Mouse (Mus musculus): ENCODE measurements around the gene Tmed8.
"Not testable (repeated sequence)": the region's sequence is repeated elsewhere in the genome, so short reads cannot be mapped to it uniquely, and the experiment has no call there.

Tmed8 gene

GRCm38 (mm10) chr12:87158099-87158498 lies 42.2 kb downstream of the Tmed8 start:
- DNase-seq: peak in 1 of 2 experiments; percentile 11

GRCm38 (mm10) chr12:87157361-87157760 lies 42.9 kb downstream of the Tmed8 start:
- peak; percentile 45 to 66 for DNase-seq

- not testable (repeated sequence) for DNase-seq
These were observed 45.8 kb downstream of the Tmed8 start for GRCm38 (mm10) chr12:87154448-87154847.

GRCm38 (mm10) chr12:87149471-87149870 lies 50.8 kb downstream of the Tmed8 start:
- no peak for DNase-seq

GRCm38 (mm10) chr12:87148136-87148535 lies 52.1 kb downstream of the Tmed8 start:
- peak; percentile 55 to 72 for DNase-seq

- DNase-seq: peak; percentile 90 to 95
These were observed 52.7 kb downstream of the Tmed8 start, which contains the start of gene Pomt2 for GRCm38 (mm10) chr12:87147395-87148089. Gene Pomt2 (minus strand): TSS chr12:87147968.

GRCm38 (mm10) chr12:87146966-87147365 lies 53.3 kb downstream of the Tmed8 start, which contains the start of gene Gstz1:
Gene Gstz1 (plus strand): TSS chr12:87147165.
- DNase-seq: peak; percentile 92 to 95

- no peak for DNase-seq
These were observed 58.1 kb downstream of the Tmed8 start for GRCm38 (mm10) chr12:87142156-87142555.

- DNase-seq: no peak
These were observed 61.5 kb downstream of the Tmed8 start for GRCm38 (mm10) chr12:87138768-87139167.

GRCm38 (mm10) chr12:87138342-87138701 lies 61.9 kb downstream of the Tmed8 start:
- no peak for DNase-seq

GRCm38 (mm10) chr12:87137439-87138341 lies 62.6 kb downstream of the Tmed8 start:
- DNase-seq: no peak

GRCm38 (mm10) chr12:87132784-87133183 lies 67.5 kb downstream of the Tmed8 start:
- no peak for DNase-seq

GRCm38 (mm10) chr12:87132210-87132609 lies 68.0 kb downstream of the Tmed8 start:
- DNase-seq: no peak

GRCm38 (mm10) chr12:87131619-87132018 lies 68.6 kb downstream of the Tmed8 start:
- peak; percentile 57 to 59 for DNase-seq

- peak in 1 of 2 experiments; percentile 24 for DNase-seq
These were observed 69.1 kb downstream of the Tmed8 start for GRCm38 (mm10) chr12:87131181-87131580.

- no peak for DNase-seq
These were observed 70.0 kb downstream of the Tmed8 start for GRCm38 (mm10) chr12:87130224-87130623.

GRCm38 (mm10) chr12:87127256-87127655 lies 73.0 kb downstream of the Tmed8 start:
- no peak for DNase-seq

- DNase-seq: no peak
These were observed 78.2 kb downstream of the Tmed8 start for GRCm38 (mm10) chr12:87121918-87122589.

Measured in kidney, postnatal 4 days (tissue).